Mouse (Mus musculus): ENCODE measurements around the gene Zfp949. TPM values are rescaled to one million over a fixed set of nuclear protein-coding genes. Genes with fewer than 3 reads are reported as not detected.

Gene Zfp949
- polyA plus RNA-seq (2015; fragmentation: Illumina TruSeq; extraction: RNeasy Lipid Tissue Mini Kit (QIAGEN cat#74804); ENCODE audit: insufficient read depth, low replicate concordance): 13.5 TPM

DNA sequence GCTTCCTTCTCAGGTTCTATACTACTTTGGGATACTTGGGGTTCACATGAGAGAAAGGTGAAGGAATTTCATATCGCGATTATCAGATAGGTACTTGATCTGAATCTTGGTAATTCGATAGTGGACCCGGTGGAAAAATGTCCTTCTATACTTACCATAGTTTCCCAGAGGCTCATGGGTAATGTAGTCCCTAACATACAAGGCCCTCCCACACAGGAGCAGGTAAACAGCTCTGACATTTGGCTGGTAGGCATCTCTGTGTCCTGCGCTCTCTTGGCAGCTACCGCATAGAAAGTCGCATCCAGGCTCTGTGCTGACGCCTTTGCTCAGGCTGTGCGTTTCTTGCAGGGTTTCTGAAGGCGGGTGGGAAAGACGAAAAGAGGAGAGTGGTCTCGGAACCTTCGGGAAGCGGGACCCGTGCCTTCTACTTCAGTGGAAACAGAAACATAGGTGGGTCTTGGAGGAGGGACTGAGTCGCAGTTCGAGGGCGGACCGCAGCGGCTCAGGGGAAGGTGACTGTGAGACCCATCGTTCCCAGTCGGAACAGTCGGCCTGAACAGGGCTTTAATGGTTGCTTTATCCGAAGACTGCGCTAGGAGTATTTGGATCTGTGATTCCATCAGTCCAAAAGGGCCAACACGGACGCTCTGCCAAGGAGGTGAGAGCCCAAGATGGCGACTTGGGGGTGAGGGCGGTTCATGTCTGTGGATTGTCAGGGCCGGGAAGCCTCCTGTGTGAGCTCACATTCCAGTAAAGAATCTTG, at the start of gene Zfp949:
Zfp949 (plus strand) TSS at position 170 of the 763 bp plus-strand sequence.

GRCm38 (mm10) chr9:88580591-88580990, 32.8 kb downstream of the Zfp949 start, which contains the start of gene Trim43a:
Trim43a (plus strand) TSS chr9:88580891.

Other genes with a start within 250 kb of the Zfp949 start
- gene Nt5e, start 220.8 kb upstream of the Zfp949 start, polyA plus RNA-seq (2015; fragmentation: Illumina TruSeq; extraction: RNeasy Lipid Tissue Mini Kit (QIAGEN cat#74804); ENCODE audit: insufficient read depth, low replicate concordance): 15.1 TPM
- gene Snx14, start 109.1 kb upstream of the Zfp949 start, polyA plus RNA-seq (2015; fragmentation: Illumina TruSeq; extraction: RNeasy Lipid Tissue Mini Kit (QIAGEN cat#74804); ENCODE audit: insufficient read depth, low replicate concordance): 40.6 TPM
- 0.93 TPM for gene Gm20537, start 91.4 kb upstream of the Zfp949 start, polyA plus RNA-seq (2015; fragmentation: Illumina TruSeq; extraction: RNeasy Lipid Tissue Mini Kit (QIAGEN cat#74804); ENCODE audit: insufficient read depth, low replicate concordance)
- gene Syncrip, start 65.4 kb upstream of the Zfp949 start, polyA plus RNA-seq (2015; fragmentation: Illumina TruSeq; extraction: RNeasy Lipid Tissue Mini Kit (QIAGEN cat#74804); ENCODE audit: insufficient read depth, low replicate concordance): 190 TPM
- not detected for gene Trim43a, start 32.9 kb downstream of the Zfp949 start, polyA plus RNA-seq (2015; fragmentation: Illumina TruSeq; extraction: RNeasy Lipid Tissue Mini Kit (QIAGEN cat#74804); ENCODE audit: insufficient read depth, low replicate concordance)
- 61.2 TPM for gene Mthfsl, start 172.3 kb downstream of the Zfp949 start, polyA plus RNA-seq (2015; fragmentation: Illumina TruSeq; extraction: RNeasy Lipid Tissue Mini Kit (QIAGEN cat#74804); ENCODE audit: insufficient read depth, low replicate concordance)
- 129 TPM for gene Bcl2a1d, start 183.9 kb downstream of the Zfp949 start, polyA plus RNA-seq (2015; fragmentation: Illumina TruSeq; extraction: RNeasy Lipid Tissue Mini Kit (QIAGEN cat#74804); ENCODE audit: insufficient read depth, low replicate concordance)